Mouse (Mus musculus) macrophage (primary cell): ENCODE data around the gene Cd33. TPM values are rescaled to one million over a fixed set of nuclear protein-coding genes. Genes with fewer than 3 reads are reported as not detected.

Source experiments
- H3K27ac ChIP-seq: fragments of 350-480 bp; formaldehyde crosslinking; 2 replicates; pipeline ENCODE4 v1.9.0; 2021
- H3K36me3 ChIP-seq: fragments of 350-480 bp; formaldehyde crosslinking; 2 replicates; pipeline ENCODE4 v1.9.0; 2021; ENCODE audit errors: inconsistent target
- H3K4me3 ChIP-seq: fragments of 350-480 bp; formaldehyde crosslinking; 2 replicates; pipeline ENCODE4 v1.9.0; 2021; ENCODE audit errors: inconsistent target
- H3K79me2 ChIP-seq: fragments of 350-480 bp; formaldehyde crosslinking; 2 replicates; pipeline ENCODE4 v1.9.0; 2021; ENCODE audit errors: inconsistent target
- WGBS: methylation state at CpG from one replicate; pipeline ENCODE4 v1.1.7; 2026; ENCODE audit warnings: inconsistent platforms; ENCODE audit not compliant: missing documents; 5-methylcytosine and 5-hydroxymethylcytosine counted together
- polyA plus RNA-seq: library from polyadenylated mRNA; stranded (reverse); fragments of 250-400 nt; gene quantifications from 3 replicates; pipeline ENCODE4 v1.2.4, GENCODE M21; 2018; ENCODE audit warnings: inconsistent platforms

The Cd33 gene
- polyA plus RNA-seq, 1 experiment from 2014 or later = 13.2 TPM

DNA sequence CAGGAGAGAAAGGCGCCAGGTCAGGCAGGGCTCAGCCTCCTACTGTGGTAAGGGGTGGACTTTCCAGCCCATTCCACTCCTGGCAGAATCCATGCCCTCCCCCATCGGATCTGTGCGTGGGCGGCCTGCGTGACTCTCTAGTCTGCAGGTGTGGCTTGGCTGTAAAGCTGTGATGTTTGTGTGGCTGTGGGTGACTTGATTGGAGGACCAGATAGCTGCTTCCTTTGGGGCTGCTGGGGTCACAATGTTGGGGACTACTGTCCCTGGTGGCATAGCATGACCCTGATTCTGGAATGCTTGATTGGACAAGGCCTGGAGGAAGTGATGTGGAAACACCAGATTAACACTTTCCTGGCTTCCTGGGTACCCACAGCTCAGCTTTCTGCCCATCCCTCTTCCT lies 55.6 kb downstream of the Cd33 start:
- 42% methylated on average over 5 of the region's 5 CpGs for WGBS
- Histone ChIP-seq H3K36me3 (no peaks in the 10 kb centered on the region), H3K4me3 (no peak overlapping the region), H3K79me2 (no peaks in the 10 kb centered on the region), H3K27ac (no peak overlapping the region)

DNA sequence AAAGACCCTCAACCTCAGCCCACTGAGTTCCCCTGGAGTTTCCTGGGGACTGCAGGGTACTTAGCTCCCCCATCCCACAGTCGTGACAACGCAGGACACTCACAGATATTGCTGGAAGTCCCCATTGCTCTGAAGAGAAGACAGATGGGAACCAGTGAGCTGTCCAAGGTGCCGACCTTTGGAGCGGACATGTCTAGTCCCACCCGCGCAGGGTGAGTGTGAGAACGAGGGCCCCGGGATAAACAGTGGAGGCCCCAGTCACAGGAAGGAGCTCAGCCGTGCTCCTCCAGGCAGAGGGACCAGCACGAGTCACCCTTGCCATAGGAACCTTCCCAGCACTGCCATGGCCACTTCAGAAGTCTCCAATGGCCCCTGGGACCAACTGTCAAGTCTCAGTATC lies 61.0 kb downstream of the Cd33 start:
- Histone ChIP-seq H3K4me3 (no peak overlapping the region), H3K27ac (no peak overlapping the region), H3K36me3 (no peaks in the 10 kb centered on the region), H3K79me2 (no peaks in the 10 kb centered on the region)
- WGBS = 17% methylated on average over 10 of the region's 10 CpGs

GRCm38 (mm10) chr7:43482090-43482716 lies 62.0 kb downstream of the Cd33 start:
- Histone ChIP-seq H3K79me2 (no peaks in the 10 kb centered on the region), H3K36me3 (no peaks in the 10 kb centered on the region), H3K27ac (no peak overlapping the region), H3K4me3 (no peak overlapping the region)
- 71% methylated on average over 7 of the region's 8 CpGs for WGBS

- no peaks in the 10 kb centered on the region for H3K36me3 ChIP-seq
- 65% methylated on average over 3 of the region's 3 CpGs for WGBS
- H3K79me2 ChIP-seq = no peaks in the 10 kb centered on the region
- no peak overlapping the region for H3K4me3 ChIP-seq
- no peak overlapping the region for H3K27ac ChIP-seq
Observed at GRCm38 (mm10) chr7:43481191-43481590, 63.0 kb downstream of the Cd33 start.

DNA sequence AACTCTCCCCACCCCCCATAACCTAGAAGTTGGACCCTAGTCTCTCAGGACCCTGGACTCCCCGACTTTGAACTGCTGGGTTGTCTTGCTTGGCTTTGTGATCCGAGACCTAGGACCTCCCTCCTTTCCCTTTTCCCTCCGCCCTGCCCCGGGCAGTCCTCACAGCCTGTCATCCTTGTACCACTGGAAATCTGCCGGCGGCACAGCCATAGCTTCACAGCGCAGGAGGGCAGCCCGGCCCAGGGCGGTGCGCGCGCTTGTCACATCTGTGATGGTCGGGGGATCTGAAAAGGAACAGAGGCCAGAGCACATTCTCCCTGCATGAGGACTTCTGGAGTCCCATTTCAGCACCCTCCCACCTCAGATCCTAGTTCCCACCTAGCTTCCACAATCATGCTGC lies 67.9 kb downstream of the Cd33 start:
- Histone ChIP-seq H3K36me3 (no peaks in the 10 kb centered on the region), H3K27ac (no peak overlapping the region), H3K79me2 (no peaks in the 10 kb centered on the region), H3K4me3 (no peak overlapping the region)
- WGBS = 22% methylated on average over 13 of the region's 13 CpGs

GRCm38 (mm10) chr7:43475706-43476105 lies 68.5 kb downstream of the Cd33 start:
- H3K36me3 ChIP-seq = no peaks in the 10 kb centered on the region
- H3K4me3 ChIP-seq = no peak overlapping the region
- H3K79me2 ChIP-seq = no peaks in the 10 kb centered on the region
- no peak overlapping the region for H3K27ac ChIP-seq
- WGBS = 14% methylated on average over 23 of the region's 23 CpGs

Other genes starting within 250 kb of the Cd33 start
- 14.7 to 18.7 TPM (median 16.7 TPM) in 3 replicates for gene Zfp715, start 231.1 kb downstream of the Cd33 start, polyA plus RNA-seq
- 0.35 to 0.52 TPM (median 0.43 TPM) in 3 replicates for gene Siglecf, start 193.1 kb downstream of the Cd33 start, polyA plus RNA-seq
- 0.11 TPM in 1 of 3 replicates, not detected in the others for gene Siglecg, start 136.2 kb downstream of the Cd33 start, polyA plus RNA-seq
- not detected in 3 replicates for gene Lim2, start 116.8 kb downstream of the Cd33 start, polyA plus RNA-seq
- gene Nkg7, start 107.4 kb downstream of the Cd33 start, polyA plus RNA-seq = 0.26 TPM in 1 of 3 replicates, not detected in the others
- not detected in 3 replicates for gene Cldnd2, start 103.6 kb downstream of the Cd33 start, polyA plus RNA-seq
- gene Etfb, start 100.3 kb downstream of the Cd33 start, polyA plus RNA-seq = 113 to 175 TPM (median 166 TPM) in 3 replicates
- gene Gm45233, start 100.3 kb downstream of the Cd33 start, polyA plus RNA-seq = not detected in 3 replicates
- gene Vsig10l, start 81.3 kb downstream of the Cd33 start, polyA plus RNA-seq = 3.1 to 3.5 TPM (median 3.2 TPM) in 3 replicates
- not detected in 3 replicates for gene Iglon5, start 54.4 kb downstream of the Cd33 start, polyA plus RNA-seq
- gene 4931406B18Rik, start 38.5 kb downstream of the Cd33 start, polyA plus RNA-seq = not detected in 3 replicates
- 1.5 to 2.7 TPM (median 2.5 TPM) in 3 replicates for gene Zfp658, start 17.8 kb upstream of the Cd33 start, polyA plus RNA-seq
- 1.9 to 2.7 TPM (median 2.5 TPM) in 3 replicates for gene Zfp719, start 35.2 kb upstream of the Cd33 start, polyA plus RNA-seq
- gene Zfp819, start 62.7 kb upstream of the Cd33 start, polyA plus RNA-seq = not detected in 3 replicates
- gene Ceacam18, start 90.3 kb upstream of the Cd33 start, polyA plus RNA-seq = not detected in 3 replicates
- gene Siglece, start 115.7 kb upstream of the Cd33 start, polyA plus RNA-seq = 0.73 to 2.4 TPM (median 0.83 TPM) in 3 replicates
- gene Ctu1, start 127.6 kb upstream of the Cd33 start, polyA plus RNA-seq = 2.6 to 6.7 TPM (median 4.7 TPM) in 3 replicates
- not detected in 3 replicates for gene Klk14, start 146.0 kb upstream of the Cd33 start, polyA plus RNA-seq
- gene Klk13, start 168.1 kb upstream of the Cd33 start, polyA plus RNA-seq = not detected in 3 replicates
- not detected in 3 replicates for gene Klk12, start 224.5 kb upstream of the Cd33 start, polyA plus RNA-seq
- gene Klk11, start 230.2 kb upstream of the Cd33 start, polyA plus RNA-seq = not detected in 3 replicates
- gene Klk10, start 236.6 kb upstream of the Cd33 start, polyA plus RNA-seq = not detected in 3 replicates
- gene Klk9, start 247.5 kb upstream of the Cd33 start, polyA plus RNA-seq = not detected in 3 replicates